Mouse (Mus musculus) CH12.LX (cell line): ENCODE measurements around the gene Anks4b. TPM values are rescaled to one million over a fixed set of nuclear protein-coding genes. Genes with fewer than 3 reads are reported as not detected.

Source experiments
- DNase-seq: peaks from one replicate; pipeline ENCODE4 v3.0.0-alpha.2; 2013; ENCODE audit errors: extremely low read depth
- H3K27ac ChIP-seq: 2 replicates; pipeline ENCODE4 v1.5.1; 2012; ENCODE audit warnings: low read depth, mild to moderate bottlenecking, control low read depth, moderate library complexity; ENCODE audit not compliant: insufficient read depth
- H3K27me3 ChIP-seq: replicated peaks from 2 replicates; pipeline ENCODE3; 2012; ENCODE audit warnings: inconsistent platforms
- H3K36me3 ChIP-seq, 2 experiments: replicated peaks in 1 of 2; 2 replicates each; pipeline versions ENCODE3 to v1.6.1; 2012; ENCODE audit warnings: inconsistent platforms in 1 of 2, low read length in 1 of 2, mild to moderate bottlenecking in 1 of 2, mixed read lengths in 1 of 2, moderate library complexity in 1 of 2; ENCODE audit not compliant: control insufficient read depth in 1 of 2, insufficient read depth in 1 of 2
- H3K4me1 ChIP-seq, 2 experiments: 2 replicates each; pipeline ENCODE4 v1.6.1; 2012; ENCODE audit warnings: inconsistent platforms in 1 of 2, moderate library complexity in 1 of 2; ENCODE audit not compliant: insufficient read depth in 2 of 2, control insufficient read depth in 1 of 2
- H3K4me2 ChIP-seq: 2 replicates; pipeline ENCODE4 v1.6.1; 2012; ENCODE audit warnings: low read depth, mild to moderate bottlenecking, control low read depth; ENCODE audit not compliant: poor library complexity, insufficient read depth, severe bottlenecking
- H3K4me3 ChIP-seq, 3 experiments: fragments of 150-350 bp in 1 of 3; sonication (generic) in 1 of 3; replicated peaks in 1 of 3; 2 replicates each; pipeline versions ENCODE3 to v1.5.1; 2011 to 2012; ENCODE audit warnings: low read depth in 2 of 3, low read length in 2 of 3, mild to moderate bottlenecking in 2 of 3, moderate library complexity in 2 of 3, control low read depth in 1 of 3, improper control_type of control experiment in 1 of 3, inconsistent platforms in 1 of 3, mixed read lengths in 1 of 3; ENCODE audit not compliant: poor library complexity in 1 of 3
- H3K79me2 ChIP-seq: replicated peaks from 2 replicates; pipeline ENCODE4 v1.6.1; 2012; ENCODE audit warnings: mild to moderate bottlenecking, moderate library complexity; ENCODE audit not compliant: control insufficient read depth, poor library complexity, insufficient read depth, severe bottlenecking; ENCODE audit errors: extremely low read depth
- H3K9ac ChIP-seq: 2 replicates; pipeline ENCODE4 v1.6.1; 2012; ENCODE audit warnings: low read depth, mild to moderate bottlenecking, control low read depth, moderate library complexity; ENCODE audit not compliant: insufficient read depth
- H3K9me3 ChIP-seq: replicated peaks from 2 replicates; pipeline ENCODE3; 2012; ENCODE audit warnings: low read length, inconsistent platforms, mixed read lengths
- CHD1 ChIP-seq: IDR thresholded peaks from 2 replicates; pipeline ENCODE4 v1.6.1; 2012; ENCODE audit warnings: low read depth, low read length, improper control_type of control experiment, inconsistent platforms
- E2F4 ChIP-seq: IDR thresholded peaks from 2 replicates; pipeline ENCODE4 v1.6.1; 2011; ENCODE audit warnings: low read depth, low read length, improper control_type of control experiment; ENCODE audit not compliant: insufficient replicate concordance
- ELF1 ChIP-seq: IDR thresholded peaks from 2 replicates; pipeline ENCODE4 v1.6.1; 2014; ENCODE audit warnings: low read depth, mild to moderate bottlenecking, inconsistent platforms, low read length, improper control_type of control experiment
- GABPA ChIP-seq: IDR thresholded peaks from 2 replicates; pipeline ENCODE4 v1.6.1; 2012; ENCODE audit warnings: low read depth, low read length, improper control_type of control experiment, inconsistent platforms; ENCODE audit not compliant: insufficient replicate concordance
- IRF4 ChIP-seq: IDR thresholded peaks from 2 replicates; pipeline ENCODE4 v1.6.1; 2014; ENCODE audit warnings: low read depth, mild to moderate bottlenecking, inconsistent platforms, low read length, improper control_type of control experiment
- JUN ChIP-seq: IDR thresholded peaks from 2 replicates; pipeline ENCODE4 v1.6.1; 2011; ENCODE audit warnings: low read depth, mild to moderate bottlenecking, low read length, improper control_type of control experiment, moderate library complexity; ENCODE audit not compliant: insufficient read depth
- KAT2A ChIP-seq: IDR thresholded peaks from 2 replicates; pipeline ENCODE4 v1.6.1; 2012; ENCODE audit warnings: low read length, improper control_type of control experiment, inconsistent platforms; ENCODE audit not compliant: insufficient replicate concordance
- MAX ChIP-seq: IDR thresholded peaks from 2 replicates; pipeline ENCODE4 v1.6.1; 2011; ENCODE audit warnings: low read length, improper control_type of control experiment
- MAZ ChIP-seq: IDR thresholded peaks from 2 replicates; pipeline ENCODE4 v1.6.1; 2012; ENCODE audit warnings: low read depth, mild to moderate bottlenecking, inconsistent platforms, low read length, improper control_type of control experiment, moderate library complexity
- NELFE ChIP-seq: IDR thresholded peaks from 2 replicates; pipeline ENCODE4 v1.6.1; 2011; ENCODE audit warnings: low read depth, low read length, improper control_type of control experiment
- NRF1 ChIP-seq: IDR thresholded peaks from 2 replicates; pipeline ENCODE4 v1.6.1; 2014; ENCODE audit warnings: low read depth, mild to moderate bottlenecking, inconsistent platforms, low read length, improper control_type of control experiment, moderate library complexity
- PAX5 ChIP-seq: IDR thresholded peaks from 2 replicates; pipeline ENCODE4 v1.6.1; 2012; ENCODE audit warnings: low read length, inconsistent platforms, mixed read lengths
- POLR2A ChIP-seq: IDR thresholded peaks from 2 replicates; pipeline ENCODE4 v1.6.1; 2011; ENCODE audit warnings: low read depth, mild to moderate bottlenecking, improper control_type of control experiment, low read length
- POLR2AphosphoS2 ChIP-seq: IDR thresholded peaks from 2 replicates; pipeline ENCODE4 v1.6.1; 2011; ENCODE audit warnings: low read depth, low read length, improper control_type of control experiment
- SMC3 ChIP-seq: IDR thresholded peaks from 2 replicates; pipeline ENCODE4 v1.6.1; 2011; ENCODE audit warnings: low read depth, low read length, improper control_type of control experiment
- TCF12 ChIP-seq: IDR thresholded peaks from 2 replicates; pipeline ENCODE4 v1.6.1; 2014; ENCODE audit warnings: low read depth, mild to moderate bottlenecking, inconsistent platforms, low read length, improper control_type of control experiment
- USF2 ChIP-seq: conservative IDR thresholded peaks from 2 replicates; pipeline ENCODE4 v1.6.1; 2011; ENCODE audit warnings: low read depth, low read length, improper control_type of control experiment
- dilution Hi-C: fragments of 300-500 bp; cut with MboI; formaldehyde crosslinking; loops from 2 replicates; pipeline ENCODE4 v1.14.3; 2020; ENCODE audit warnings: low sequenced_read_pairs; ENCODE audit not compliant: extremely low pct_unique_long_range_greater_than_20kb, extremely low pct_ligation_motif_present
- in situ Hi-C: fragments of 300-500 bp; cut with MboI; formaldehyde crosslinking; loops from 3 replicates; pipeline ENCODE4 v1.14.3; 2019; ENCODE audit warnings: low sequenced_read_pairs, low pct_ligation_motif_present, low pct_unique_long_range_greater_than_20kb, mixed read lengths
- polyA plus RNA-seq: library from polyadenylated mRNA; unstranded; fragments of >175 nt; gene quantifications from 2 replicates; pipeline ENCODE4 v1.2.1, GENCODE M21; 2012; ENCODE audit warnings: low read depth; ENCODE audit not compliant: insufficient read length
- total RNA-seq, 2 experiments: library from RNA; depleted of rRNA; stranded (reverse); fragments of 300-350 nt in 1 of 2; fragments of >200 nt in 1 of 2; gene quantifications; 2 replicates each; pipeline ENCODE4 v1.2.3; 2012 to 2014

The Anks4b gene
- total and polyA plus RNA-seq, 3 experiments, result not detected

DNA sequence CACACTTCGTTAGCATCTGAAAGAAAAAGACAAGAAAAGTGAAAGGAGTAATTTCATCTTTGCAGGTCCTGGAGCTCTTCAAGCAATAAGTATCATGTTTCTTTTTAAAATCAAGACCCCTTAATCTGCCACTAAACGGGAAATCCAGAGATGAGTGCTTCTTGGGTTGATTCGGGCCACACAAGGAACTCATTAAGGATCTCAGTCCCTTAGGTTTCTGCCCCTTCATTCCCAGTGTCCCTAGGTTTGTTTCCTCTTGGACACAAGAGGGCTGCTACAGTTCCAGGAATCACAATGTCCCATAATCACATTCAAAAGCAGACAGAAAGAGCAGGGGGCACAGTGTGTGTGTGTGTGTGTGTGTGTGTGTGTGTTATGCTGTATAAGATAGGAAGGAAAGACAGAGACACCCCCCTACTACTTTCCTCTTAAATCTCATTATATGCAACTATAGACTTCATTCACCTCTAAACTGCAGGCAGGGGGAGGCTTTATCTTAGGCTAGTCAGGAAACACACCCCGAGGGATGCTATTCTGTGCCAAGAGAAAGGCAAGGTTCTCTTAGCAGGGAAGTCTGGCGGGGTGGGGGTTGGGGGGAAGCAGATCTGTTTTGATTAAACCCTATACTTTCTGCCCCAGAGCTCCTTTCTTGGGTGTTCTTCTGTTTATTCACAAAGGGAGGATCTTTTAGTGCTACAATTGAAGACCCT is 46.5 kb upstream of the Anks4b start:
- peaks cover 0 to 14% of the 10 kb centered on the region in 2 experiments; a peak in 2 of 4 replicates for H3K4me1 ChIP-seq
- no peak overlapping the region for H3K4me3 ChIP-seq
- H3K79me2 ChIP-seq, result no peaks in the 10 kb centered on the region
- no peak for DNase-seq
- in situ Hi-C loops (loop anchor here (10.0 kb wide), 1 partner anchor 198 kb away; the partner anchor contains the start of gene Abca15), dilution Hi-C loops (no loop called here)
- H3K4me2 ChIP-seq, result no peak overlapping the region
- H3K27ac ChIP-seq, result no peak overlapping the region
- TF ChIP-seq E2F4, result no peak
- TF ChIP-seq POLR2A, result no peak
- no peak for TF ChIP-seq MAZ
- TF ChIP-seq USF2, result no peak
- no peak for TF ChIP-seq KAT2A
- no peak for TF ChIP-seq POLR2AphosphoS2
- H3K27me3 ChIP-seq, result no peaks in the 10 kb centered on the region
- H3K9me3 ChIP-seq, result no peaks in the 10 kb centered on the region
- H3K36me3 ChIP-seq, result no peaks in the 10 kb centered on the region
- H3K9ac ChIP-seq, result no peak overlapping the region

DNA sequence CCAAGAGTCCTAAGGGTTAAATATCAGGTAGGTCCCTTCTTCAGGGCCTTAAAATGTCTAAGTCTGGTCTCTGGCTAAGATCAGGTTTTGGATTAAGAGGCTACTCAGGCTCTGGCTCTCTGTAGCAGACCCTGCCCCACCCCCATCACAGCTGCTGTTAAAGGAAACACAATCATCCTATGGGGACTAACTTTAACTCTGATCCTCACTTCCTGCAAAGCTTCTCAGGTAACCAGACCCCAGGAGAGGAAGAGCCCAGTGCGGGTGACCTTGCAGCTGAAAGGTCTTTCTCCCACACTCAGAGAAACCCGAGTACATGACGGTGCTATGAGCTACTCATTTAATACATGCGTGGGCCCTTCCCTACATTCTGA is 46.0 kb upstream of the Anks4b start:
- Histone ChIP-seq H3K4me3 (no peak overlapping the region), H3K4me2 (no peak overlapping the region), H3K27ac (no peak overlapping the region), H3K79me2 (no peaks in the 10 kb centered on the region), H3K4me1 (peaks cover 0 to 14% of the 10 kb centered on the region in 2 experiments; a peak in 2 of 4 replicates), H3K9ac (no peak overlapping the region), H3K27me3 (no peaks in the 10 kb centered on the region), H3K9me3 (no peaks in the 10 kb centered on the region), H3K36me3 (no peaks in the 10 kb centered on the region)
- in situ Hi-C loops (loop anchor here (10.0 kb wide), 1 partner anchor 197 kb away; the partner anchor contains the start of gene Abca15), dilution Hi-C loops (no loop called here)
- no peak for DNase-seq
- TF ChIP-seq TCF12 (no peak), CHD1 (no peak), MAX (no peak), ELF1 (no peak), PAX5 (no peak), NRF1 (no peak), NELFE (no peak), GABPA (no peak), JUN (no peak), SMC3 (no peak), E2F4 (no peak), IRF4 (no peak)
